Mouse (Mus musculus): ENCODE results near the gene G6pdx. TPM values are rescaled to one million over a fixed set of nuclear protein-coding genes. Genes with fewer than 3 reads are reported as not detected.

G6pdx gene
- 6.2 TPM for polyA plus RNA-seq (2015; fragmentation: Illumina TruSeq; extraction: RNeasy Lipid Tissue Mini Kit (QIAGEN cat#74804); ENCODE audit: insufficient read depth, low read depth, low replicate concordance)

GRCm38 (mm10) chrX:74428826-74429276, at the start of gene G6pdx:
Gene G6pdx, minus strand, starts transcription at chrX:74429194.

GRCm38 (mm10) chrX:74392535-74393443, 36.2 kb downstream of the G6pdx start, which contains the start of the genes Fam3a and Ikbkg:
Gene Fam3a, minus strand, starts transcription at chrX:74393272.
Gene Ikbkg, plus strand, starts transcription at chrX:74393290.

GRCm38 (mm10) chrX:74372888-74373549, 56.0 kb downstream of the G6pdx start, which contains the start of the genes Ubl4a and Slc10a3:
Gene Ubl4a, minus strand, starts transcription at chrX:74373218.
Gene Slc10a3, minus strand, starts transcription at chrX:74373349.

Other genes starting within 250 kb of the G6pdx start
- gene Flna, start 179.4 kb downstream of the G6pdx start, polyA plus RNA-seq (2015; fragmentation: Illumina TruSeq; extraction: RNeasy Lipid Tissue Mini Kit (QIAGEN cat#74804); ENCODE audit: insufficient read depth, low read depth, low replicate concordance), result 119 TPM
- 12.8 TPM for gene Emd, start 174.5 kb downstream of the G6pdx start, polyA plus RNA-seq (2015; fragmentation: Illumina TruSeq; extraction: RNeasy Lipid Tissue Mini Kit (QIAGEN cat#74804); ENCODE audit: insufficient read depth, low read depth, low replicate concordance)
- gene Rpl10, start 158.4 kb downstream of the G6pdx start, polyA plus RNA-seq (2015; fragmentation: Illumina TruSeq; extraction: RNeasy Lipid Tissue Mini Kit (QIAGEN cat#74804); ENCODE audit: insufficient read depth, low read depth, low replicate concordance), result 938 TPM
- gene Taz, start 147.3 kb downstream of the G6pdx start, polyA plus RNA-seq (2015; fragmentation: Illumina TruSeq; extraction: RNeasy Lipid Tissue Mini Kit (QIAGEN cat#74804); ENCODE audit: insufficient read depth, low read depth, low replicate concordance), result 37.4 TPM
- gene Dnase1l1, start 146.9 kb downstream of the G6pdx start, polyA plus RNA-seq (2015; fragmentation: Illumina TruSeq; extraction: RNeasy Lipid Tissue Mini Kit (QIAGEN cat#74804); ENCODE audit: insufficient read depth, low read depth, low replicate concordance), result 7.3 TPM
- gene Atp6ap1, start 132.1 kb downstream of the G6pdx start, polyA plus RNA-seq (2015; fragmentation: Illumina TruSeq; extraction: RNeasy Lipid Tissue Mini Kit (QIAGEN cat#74804); ENCODE audit: insufficient read depth, low read depth, low replicate concordance), result 46.8 TPM
- 86.4 TPM for gene Gdi1, start 124.2 kb downstream of the G6pdx start, polyA plus RNA-seq (2015; fragmentation: Illumina TruSeq; extraction: RNeasy Lipid Tissue Mini Kit (QIAGEN cat#74804); ENCODE audit: insufficient read depth, low read depth, low replicate concordance)
- 17.2 TPM for gene Fam50a, start 116.2 kb downstream of the G6pdx start, polyA plus RNA-seq (2015; fragmentation: Illumina TruSeq; extraction: RNeasy Lipid Tissue Mini Kit (QIAGEN cat#74804); ENCODE audit: insufficient read depth, low read depth, low replicate concordance)
- 3.5 TPM for gene Plxna3, start 100.1 kb downstream of the G6pdx start, polyA plus RNA-seq (2015; fragmentation: Illumina TruSeq; extraction: RNeasy Lipid Tissue Mini Kit (QIAGEN cat#74804); ENCODE audit: insufficient read depth, low read depth, low replicate concordance)
- 17.9 TPM for gene Lage3, start 75.6 kb downstream of the G6pdx start, polyA plus RNA-seq (2015; fragmentation: Illumina TruSeq; extraction: RNeasy Lipid Tissue Mini Kit (QIAGEN cat#74804); ENCODE audit: insufficient read depth, low read depth, low replicate concordance)
- 11.5 TPM for gene Ubl4a, start 56.0 kb downstream of the G6pdx start, polyA plus RNA-seq (2015; fragmentation: Illumina TruSeq; extraction: RNeasy Lipid Tissue Mini Kit (QIAGEN cat#74804); ENCODE audit: insufficient read depth, low read depth, low replicate concordance)
- 4.0 TPM for gene Slc10a3, start 55.8 kb downstream of the G6pdx start, polyA plus RNA-seq (2015; fragmentation: Illumina TruSeq; extraction: RNeasy Lipid Tissue Mini Kit (QIAGEN cat#74804); ENCODE audit: insufficient read depth, low read depth, low replicate concordance)
- 10.2 TPM for gene Fam3a, start 35.9 kb downstream of the G6pdx start, polyA plus RNA-seq (2015; fragmentation: Illumina TruSeq; extraction: RNeasy Lipid Tissue Mini Kit (QIAGEN cat#74804); ENCODE audit: insufficient read depth, low read depth, low replicate concordance)
- gene Ikbkg, start 35.9 kb downstream of the G6pdx start, polyA plus RNA-seq (2015; fragmentation: Illumina TruSeq; extraction: RNeasy Lipid Tissue Mini Kit (QIAGEN cat#74804); ENCODE audit: insufficient read depth, low read depth, low replicate concordance), result 3.8 TPM
- not detected for gene Gm6880, start 52.2 kb upstream of the G6pdx start, polyA plus RNA-seq (2015; fragmentation: Illumina TruSeq; extraction: RNeasy Lipid Tissue Mini Kit (QIAGEN cat#74804); ENCODE audit: insufficient read depth, low read depth, low replicate concordance)
- gene Olfr1326-ps1, start 145.7 kb upstream of the G6pdx start, polyA plus RNA-seq (2015; fragmentation: Illumina TruSeq; extraction: RNeasy Lipid Tissue Mini Kit (QIAGEN cat#74804); ENCODE audit: insufficient read depth, low read depth, low replicate concordance), result not detected
- gene Olfr1325, start 163.5 kb upstream of the G6pdx start, polyA plus RNA-seq (2015; fragmentation: Illumina TruSeq; extraction: RNeasy Lipid Tissue Mini Kit (QIAGEN cat#74804); ENCODE audit: insufficient read depth, low read depth, low replicate concordance), result not detected
- gene Gm5640, start 216.4 kb upstream of the G6pdx start, polyA plus RNA-seq (2015; fragmentation: Illumina TruSeq; extraction: RNeasy Lipid Tissue Mini Kit (QIAGEN cat#74804); ENCODE audit: insufficient read depth, low read depth, low replicate concordance), result not detected